Mouse (Mus musculus): ENCODE data around the gene Cbfa2t3. TPM values are rescaled to one million over a fixed set of nuclear protein-coding genes. Genes with fewer than 3 reads are reported as not detected.

Gene Cbfa2t3
- polyA plus RNA-seq, 1 experiment from 2014 or later, result 4.2 TPM

Small RNA genes lying within 50 kb of the gene (microRNA-seq; reads per million reads assigned to microRNA genes)
- not detected for gene Mir6396

Other genes starting within 250 kb of the Cbfa2t3 start
- 2.0 and 2.5 TPM in 2 replicates for gene Snai3, start 238.4 kb downstream of the Cbfa2t3 start, polyA plus RNA-seq (2015; fragmentation: Nextera tagmentation; extraction: Ambion mirVana)
- 37.0 and 44.4 TPM in 2 replicates for gene Rnf166, start 223.0 kb downstream of the Cbfa2t3 start, polyA plus RNA-seq (2015; fragmentation: Nextera tagmentation; extraction: Ambion mirVana)
- 23.0 and 25.6 TPM in 2 replicates for gene Ctu2, start 223.0 kb downstream of the Cbfa2t3 start, polyA plus RNA-seq (2015; fragmentation: Nextera tagmentation; extraction: Ambion mirVana)
- 11.5 and 13.9 TPM in 2 replicates for gene Piezo1, start 147.8 kb downstream of the Cbfa2t3 start, polyA plus RNA-seq (2015; fragmentation: Nextera tagmentation; extraction: Ambion mirVana)
- 24.5 and 28.4 TPM in 2 replicates for gene Cdt1, start 131.1 kb downstream of the Cbfa2t3 start, polyA plus RNA-seq (2015; fragmentation: Nextera tagmentation; extraction: Ambion mirVana)
- 163 and 208 TPM in 2 replicates for gene Aprt, start 122.2 kb downstream of the Cbfa2t3 start, polyA plus RNA-seq (2015; fragmentation: Nextera tagmentation; extraction: Ambion mirVana)
- 8.0 and 12.2 TPM in 2 replicates for gene Galns, start 87.6 kb downstream of the Cbfa2t3 start, polyA plus RNA-seq (2015; fragmentation: Nextera tagmentation; extraction: Ambion mirVana)
- gene Trappc2l, start 87.5 kb downstream of the Cbfa2t3 start, polyA plus RNA-seq (2015; fragmentation: Nextera tagmentation; extraction: Ambion mirVana), result 47.1 and 56.2 TPM in 2 replicates
- not detected in 2 replicates for gene Pabpn1l, start 76.4 kb downstream of the Cbfa2t3 start, polyA plus RNA-seq (2015; fragmentation: Nextera tagmentation; extraction: Ambion mirVana)
- 13.8 and 16.3 TPM in 2 replicates for gene Acsf3, start 76.4 kb upstream of the Cbfa2t3 start, polyA plus RNA-seq (2015; fragmentation: Nextera tagmentation; extraction: Ambion mirVana)
- gene Cdh15, start 148.9 kb upstream of the Cbfa2t3 start, polyA plus RNA-seq (2015; fragmentation: Nextera tagmentation; extraction: Ambion mirVana), result 0.11 and 0.28 TPM in 2 replicates

All from heart, embryonic 15.5 days (tissue).